Mouse (Mus musculus) embryo, embryonic 9.5 days (tissue): ENCODE results near the gene Dus1l.
"Not testable (repeated sequence)": the region's sequence is repeated elsewhere in the genome, so short reads cannot be mapped to it uniquely, and the experiment has no call there.

ENCODE experiments used
- DNase-seq: peaks from one replicate; pipeline ENCODE4 v3.0.0-alpha.2; 2017; ENCODE audit errors: extremely low spot score

Gene Dus1l

GRCm38 (mm10) chr11:120777123-120777522 lies 19.1 kb downstream of the Dus1l start:
- no peak for DNase-seq

DNA sequence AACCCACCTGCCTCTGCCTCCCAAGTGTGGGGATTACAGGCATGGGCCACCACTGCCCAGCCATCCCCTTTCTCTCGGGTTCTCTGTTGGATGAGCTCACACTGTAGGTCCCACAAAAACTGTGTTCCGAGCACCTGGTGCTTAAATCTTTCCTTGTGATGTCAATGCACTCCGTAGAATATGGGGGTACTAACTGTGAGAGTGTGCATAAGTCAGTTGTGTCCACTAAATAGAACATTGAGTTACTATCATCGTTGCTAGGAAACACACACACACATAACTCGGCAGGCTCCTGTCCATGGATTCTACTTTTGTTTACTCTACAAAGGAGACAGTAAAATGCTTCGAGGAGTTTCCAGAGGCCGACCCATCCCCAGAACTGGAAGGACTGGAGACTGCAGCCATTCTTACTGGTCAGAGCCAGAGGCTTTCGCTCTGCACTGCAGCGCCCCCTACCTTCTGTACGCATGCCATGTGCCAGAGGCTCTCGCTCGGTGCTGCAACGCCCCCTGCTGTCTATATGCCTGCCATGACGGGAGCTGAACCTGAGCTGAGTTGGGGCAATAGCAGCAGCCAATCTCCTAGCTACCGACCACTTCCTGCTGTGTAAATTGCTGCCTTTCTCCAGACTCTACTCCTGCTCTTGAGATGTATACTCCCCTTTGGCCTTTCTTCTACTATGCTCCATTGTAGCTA lies 20.3 kb downstream of the Dus1l start:
- peak; percentile 94 for DNase-seq

DNA sequence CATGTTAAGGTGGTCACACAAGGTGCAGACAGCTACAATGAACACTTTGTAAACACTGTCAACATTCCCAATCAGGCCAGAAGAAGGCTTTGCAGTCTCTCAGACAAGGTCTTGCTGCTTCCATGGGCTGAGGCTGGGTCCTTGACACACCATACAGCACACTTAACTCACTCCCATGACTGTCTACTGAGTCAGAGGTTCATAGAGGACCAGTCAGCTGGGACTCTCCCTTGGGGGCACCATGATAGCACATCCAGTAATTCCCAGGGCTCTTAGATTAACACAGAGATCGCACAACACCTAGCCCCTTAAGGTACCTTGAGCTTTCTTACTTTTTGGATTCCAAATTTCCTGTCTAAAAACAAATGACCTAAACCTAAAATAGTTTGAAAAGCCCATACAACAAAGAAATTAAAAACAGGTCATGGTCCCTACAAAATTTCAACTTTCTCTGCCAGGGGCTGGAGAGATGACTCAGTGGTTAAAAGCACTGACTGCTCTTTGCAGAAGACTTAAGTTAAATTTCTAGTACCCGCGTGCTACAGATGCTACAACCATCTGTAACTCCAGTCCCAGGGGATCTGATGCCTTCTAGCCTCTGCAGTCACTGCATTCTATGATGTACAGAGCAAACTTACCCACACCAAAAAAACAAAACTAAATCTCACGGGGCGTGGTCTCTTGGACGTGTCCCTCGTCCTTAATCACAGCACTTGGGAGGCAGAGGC lies 22.6 kb downstream of the Dus1l start:
- DNase-seq: no peak

DNA sequence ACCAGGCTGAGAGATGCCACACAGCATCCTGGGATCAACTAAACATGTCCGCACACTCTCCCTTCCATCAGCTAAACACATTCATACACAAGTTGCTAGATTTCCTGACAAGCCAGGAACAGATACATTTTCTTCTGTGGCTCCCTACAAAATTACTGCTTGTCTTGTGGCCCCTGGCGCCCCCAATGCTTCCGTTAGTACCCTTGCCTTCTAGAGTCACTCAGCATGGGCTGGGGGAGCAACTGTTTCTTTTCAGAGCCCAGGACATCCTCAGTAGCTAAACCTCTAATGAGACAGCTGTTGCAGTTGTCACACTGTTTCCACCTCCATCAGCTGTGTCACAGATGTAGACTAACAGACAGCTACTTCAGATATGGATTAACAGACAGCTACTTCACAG lies 23.5 kb downstream of the Dus1l start:
- no peak for DNase-seq

- DNase-seq: no peak
Observed at GRCm38 (mm10) chr11:120768206-120768605, 28.0 kb downstream of the Dus1l start.

DNA sequence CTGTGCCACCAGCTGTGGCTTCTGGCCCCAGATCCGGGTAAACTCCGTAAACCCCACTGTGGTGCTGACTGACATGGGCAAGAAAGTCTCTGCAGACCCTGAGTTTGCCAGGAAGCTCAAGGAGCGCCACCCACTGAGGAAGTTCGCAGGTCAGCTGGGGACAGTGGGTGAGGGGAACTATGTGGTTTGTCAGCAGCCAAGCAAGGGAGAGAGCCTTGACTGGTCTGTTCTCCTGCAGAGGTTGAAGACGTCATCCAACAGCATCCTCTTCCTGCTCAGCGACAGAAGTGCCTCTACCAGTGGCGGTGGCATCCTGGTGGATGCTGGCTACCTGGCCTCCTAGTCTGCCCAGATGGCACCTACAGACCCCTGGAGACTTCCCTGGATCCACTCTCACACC lies 29.2 kb downstream of the Dus1l start:
- not testable (repeated sequence) for DNase-seq

DNA sequence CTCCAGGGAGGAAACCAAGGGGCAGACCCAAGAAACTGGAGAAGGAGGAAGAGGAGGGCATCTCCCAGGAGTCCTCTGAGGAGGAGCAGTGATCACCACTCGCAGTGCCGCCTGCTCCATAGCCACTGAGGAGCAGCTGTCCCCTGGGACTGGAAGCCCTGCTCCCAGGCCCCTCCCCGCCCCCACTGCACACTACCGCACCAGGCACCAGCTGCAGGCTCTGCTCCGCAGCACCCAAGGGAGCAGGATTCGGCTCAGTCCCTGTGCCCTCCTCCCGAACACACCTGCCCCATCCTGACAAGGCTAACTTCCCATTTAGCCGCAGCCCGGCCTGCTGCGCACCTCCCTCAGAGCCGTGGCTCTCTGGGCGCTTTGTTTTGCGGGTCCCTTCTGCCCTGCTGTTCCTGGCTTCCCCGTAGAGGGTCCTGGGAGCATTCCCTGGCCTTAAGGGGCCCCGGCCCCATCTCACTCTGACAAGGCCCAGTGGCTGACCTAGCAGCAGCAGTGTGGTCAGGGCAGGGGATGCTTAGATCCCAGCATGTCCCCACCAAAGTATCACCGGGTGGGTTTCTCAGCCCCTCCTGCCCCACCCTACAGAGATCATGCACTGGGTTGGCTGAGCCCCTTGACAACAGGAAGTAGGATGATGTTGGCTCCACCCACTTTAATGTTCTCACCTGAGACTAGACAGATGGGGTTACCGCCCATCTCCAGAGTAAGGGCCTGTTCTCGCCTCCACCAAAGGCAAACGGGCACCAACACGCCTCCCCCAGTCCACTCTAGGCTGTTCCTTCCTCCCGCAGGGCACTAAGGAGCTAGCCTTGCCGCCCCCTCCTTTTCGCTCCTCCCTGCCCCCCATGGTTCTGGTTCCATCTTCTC lies 32.8 kb downstream of the Dus1l start:
- not testable (repeated sequence) for DNase-seq

- not testable (repeated sequence) for DNase-seq
Observed at GRCm38 (mm10) chr11:120762672-120763041, 33.5 kb downstream of the Dus1l start, which contains the start of gene Hmga1b. Gene Hmga1b (plus strand): TSS chr11:120762794.

DNA sequence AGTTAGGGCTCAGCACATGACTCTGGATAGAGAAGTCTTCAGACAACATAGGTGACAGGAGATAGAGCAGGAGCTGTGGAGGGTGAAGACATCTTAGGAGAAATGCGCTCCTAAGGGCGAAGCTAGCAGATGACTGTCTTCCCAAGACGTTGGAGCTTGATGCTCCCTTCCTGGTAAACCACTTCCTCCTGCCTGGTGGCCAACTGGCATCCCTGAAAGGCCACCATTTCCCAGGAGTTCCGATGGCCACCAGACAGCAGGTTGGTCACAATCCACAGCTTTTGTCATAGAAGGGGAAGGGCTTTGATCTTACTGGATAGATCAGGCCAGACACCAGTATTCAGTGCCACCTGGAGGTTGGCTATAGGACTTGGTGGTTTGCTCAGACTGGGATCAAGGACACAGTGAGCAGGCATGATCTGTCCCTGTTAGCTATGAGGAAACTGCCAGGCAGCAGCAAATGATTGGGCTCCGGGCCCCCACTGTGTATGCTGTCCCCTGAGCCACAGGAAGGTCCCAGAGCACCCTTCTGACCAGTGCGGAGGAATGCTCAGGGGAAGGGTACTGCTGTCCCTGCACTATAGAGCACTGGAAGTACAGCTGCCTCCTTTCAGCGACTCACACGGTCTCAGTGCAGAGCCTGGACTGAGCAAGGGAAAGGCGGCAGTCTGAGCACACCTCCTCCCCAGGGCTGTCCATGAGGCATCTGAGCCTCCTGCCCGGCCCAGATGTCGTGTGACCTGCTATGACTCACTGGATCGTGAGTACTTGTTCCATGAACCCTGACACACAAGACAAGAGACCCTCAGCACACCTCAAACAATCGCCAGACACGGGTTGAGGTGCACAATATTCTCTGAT lies 34.2 kb downstream of the Dus1l start:
- DNase-seq: no peak

GRCm38 (mm10) chr11:120760236-120760635 lies 36.0 kb downstream of the Dus1l start:
- no peak for DNase-seq

GRCm38 (mm10) chr11:120751606-120752005 lies 44.6 kb downstream of the Dus1l start:
- DNase-seq: no peak

- no peak for DNase-seq
Observed at GRCm38 (mm10) chr11:120749430-120749829, 46.8 kb downstream of the Dus1l start.

DNA sequence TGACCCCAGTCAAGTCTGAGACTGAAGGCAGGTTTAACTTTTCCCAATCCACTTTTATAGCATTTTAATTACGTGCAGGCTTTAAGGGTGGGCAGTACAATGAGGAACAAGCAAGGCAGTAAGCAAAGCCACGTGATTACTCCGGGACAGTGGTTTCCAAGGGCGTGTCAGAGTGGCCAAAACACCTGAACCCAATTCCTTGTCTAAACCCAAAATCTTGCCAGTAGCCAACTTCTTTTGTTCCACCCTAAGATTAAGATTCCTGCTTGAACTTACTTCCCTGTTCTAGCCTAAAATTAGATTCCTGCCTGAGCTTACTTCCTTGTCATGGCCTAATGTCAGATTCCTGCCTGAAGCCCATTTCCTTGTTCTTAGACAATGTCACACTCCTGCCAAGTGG lies 48.2 kb downstream of the Dus1l start:
- DNase-seq: no peak

- no peak for DNase-seq
Observed at GRCm38 (mm10) chr11:120744121-120744701, 52.0 kb downstream of the Dus1l start.

DNA sequence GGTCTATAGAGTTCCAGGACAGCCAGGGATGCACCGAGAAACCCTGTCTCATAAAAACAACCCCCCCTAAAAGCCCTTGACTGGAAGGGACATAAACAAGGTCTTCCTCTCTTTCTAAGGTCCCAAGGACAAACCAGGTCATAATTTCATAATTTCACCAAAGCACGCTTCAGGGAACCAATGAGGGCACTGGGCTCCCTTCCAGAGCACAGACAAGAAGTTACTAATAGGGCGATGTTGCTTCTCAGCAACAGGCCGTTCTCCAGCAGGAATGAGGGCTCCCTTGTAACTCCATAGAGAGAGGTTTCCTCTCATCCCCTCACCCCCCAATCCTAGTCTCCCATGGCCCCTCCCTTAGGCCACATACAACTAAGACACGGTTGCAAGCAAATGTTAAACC lies 55.2 kb downstream of the Dus1l start:
- DNase-seq: no peak
